Mouse (Mus musculus): ENCODE results near the gene Fcho2.
"Not testable (repeated sequence)": the region's sequence is repeated elsewhere in the genome, so short reads cannot be mapped to it uniquely, and the experiment has no call there.

Gene Fcho2

GRCm38 (mm10) chr13:98815147-98815785, at the start of gene Fcho2:
Gene Fcho2, minus strand, starts transcription at chr13:98815449.
- DNase-seq (ENCODE audit: low spot score in 2 of 2): peak; percentile 96

- no peak for DNase-seq (ENCODE audit: low spot score in 2 of 2)
Observed at GRCm38 (mm10) chr13:98855291-98855690, 40.0 kb upstream of the Fcho2 start.

- DNase-seq (ENCODE audit: low spot score in 2 of 2): no peak
Observed at GRCm38 (mm10) chr13:98845794-98846193, 30.5 kb upstream of the Fcho2 start.

GRCm38 (mm10) chr13:98836423-98837088, 21.3 kb upstream of the Fcho2 start:
- no peak for DNase-seq (ENCODE audit: low spot score in 2 of 2)

- DNase-seq (ENCODE audit: low spot score in 2 of 2): no peak
Observed at GRCm38 (mm10) chr13:98835740-98836139, 20.5 kb upstream of the Fcho2 start.

- DNase-seq (ENCODE audit: low spot score in 2 of 2): no peak
Observed at GRCm38 (mm10) chr13:98834723-98835122, 19.5 kb upstream of the Fcho2 start.

GRCm38 (mm10) chr13:98834199-98834598, 18.9 kb upstream of the Fcho2 start:
- peak; percentile 32 to 37 for DNase-seq (ENCODE audit: low spot score in 2 of 2)

- DNase-seq (ENCODE audit: low spot score in 2 of 2): no peak
Observed at GRCm38 (mm10) chr13:98832451-98833450, 17.5 kb upstream of the Fcho2 start.

- DNase-seq (ENCODE audit: low spot score in 2 of 2): not testable (repeated sequence)
Observed at GRCm38 (mm10) chr13:98829026-98829425, 13.8 kb upstream of the Fcho2 start.

GRCm38 (mm10) chr13:98825574-98825973, 10.3 kb upstream of the Fcho2 start:
- DNase-seq (ENCODE audit: low spot score in 2 of 2): peak in 1 of 2 experiments; percentile 30

GRCm38 (mm10) chr13:98819094-98819493, 3.8 kb upstream of the Fcho2 start:
- no peak for DNase-seq (ENCODE audit: low spot score in 2 of 2)

- peak in 1 of 2 experiments; percentile 15 for DNase-seq (ENCODE audit: low spot score in 2 of 2)
Observed at GRCm38 (mm10) chr13:98818205-98818604, 3.0 kb upstream of the Fcho2 start.

GRCm38 (mm10) chr13:98817766-98818165, 2.5 kb upstream of the Fcho2 start:
- DNase-seq (ENCODE audit: low spot score in 2 of 2): peak in 1 of 2 experiments; percentile 13

GRCm38 (mm10) chr13:98816981-98817660, 1.9 kb upstream of the Fcho2 start:
- peak in 1 of 2 experiments; percentile 15 for DNase-seq (ENCODE audit: low spot score in 2 of 2)

GRCm38 (mm10) chr13:98816571-98816970, 1.3 kb upstream of the Fcho2 start:
- peak in 1 of 2 experiments; percentile 32 for DNase-seq (ENCODE audit: low spot score in 2 of 2)

- peak; percentile 57 to 59 for DNase-seq (ENCODE audit: low spot score in 2 of 2)
Observed at GRCm38 (mm10) chr13:98814275-98815040, 791 bp downstream of the Fcho2 start.

GRCm38 (mm10) chr13:98813596-98814274, 1.5 kb downstream of the Fcho2 start:
- DNase-seq (ENCODE audit: low spot score in 2 of 2): no peak

- no peak for DNase-seq (ENCODE audit: low spot score in 2 of 2)
Observed at GRCm38 (mm10) chr13:98813167-98813566, 2.1 kb downstream of the Fcho2 start.

GRCm38 (mm10) chr13:98812285-98812684, 3.0 kb downstream of the Fcho2 start:
- no peak for DNase-seq (ENCODE audit: low spot score in 2 of 2)

- no peak for DNase-seq (ENCODE audit: low spot score in 2 of 2)
Observed at GRCm38 (mm10) chr13:98810143-98810542, 5.1 kb downstream of the Fcho2 start.
